Mouse (Mus musculus): Measurements from ENCODE around the gene Nrxn3.

Nrxn3 gene

DNA sequence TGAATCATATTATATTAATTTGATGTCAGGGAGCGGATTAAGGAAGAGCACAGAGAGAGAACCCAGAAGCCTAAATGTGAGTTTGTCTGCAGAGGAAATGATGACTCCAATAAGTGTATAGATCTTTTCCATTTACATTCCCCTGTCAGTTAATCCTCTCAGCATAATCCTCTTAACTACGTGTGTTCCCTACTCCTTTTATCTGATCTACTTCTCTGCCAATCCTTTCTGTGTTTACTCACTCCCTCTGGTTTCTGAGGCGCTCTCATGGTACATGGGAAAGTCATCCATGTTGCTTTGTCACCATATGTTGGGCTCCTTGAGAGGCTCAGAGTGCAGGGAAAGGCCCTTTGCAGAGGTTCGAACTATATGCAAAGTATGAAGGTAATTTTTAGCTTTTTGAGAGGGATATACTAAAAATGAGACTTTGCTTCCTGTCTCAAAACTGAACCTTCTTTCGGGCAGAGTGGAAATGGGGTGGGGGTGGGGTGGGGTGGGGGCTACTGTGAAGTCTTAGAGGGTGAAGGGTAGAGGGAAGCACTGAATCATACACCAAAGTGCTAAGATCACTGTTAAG lies 350.6 kb downstream of the Nrxn3 start:
- no peak for DNase-seq

DNA sequence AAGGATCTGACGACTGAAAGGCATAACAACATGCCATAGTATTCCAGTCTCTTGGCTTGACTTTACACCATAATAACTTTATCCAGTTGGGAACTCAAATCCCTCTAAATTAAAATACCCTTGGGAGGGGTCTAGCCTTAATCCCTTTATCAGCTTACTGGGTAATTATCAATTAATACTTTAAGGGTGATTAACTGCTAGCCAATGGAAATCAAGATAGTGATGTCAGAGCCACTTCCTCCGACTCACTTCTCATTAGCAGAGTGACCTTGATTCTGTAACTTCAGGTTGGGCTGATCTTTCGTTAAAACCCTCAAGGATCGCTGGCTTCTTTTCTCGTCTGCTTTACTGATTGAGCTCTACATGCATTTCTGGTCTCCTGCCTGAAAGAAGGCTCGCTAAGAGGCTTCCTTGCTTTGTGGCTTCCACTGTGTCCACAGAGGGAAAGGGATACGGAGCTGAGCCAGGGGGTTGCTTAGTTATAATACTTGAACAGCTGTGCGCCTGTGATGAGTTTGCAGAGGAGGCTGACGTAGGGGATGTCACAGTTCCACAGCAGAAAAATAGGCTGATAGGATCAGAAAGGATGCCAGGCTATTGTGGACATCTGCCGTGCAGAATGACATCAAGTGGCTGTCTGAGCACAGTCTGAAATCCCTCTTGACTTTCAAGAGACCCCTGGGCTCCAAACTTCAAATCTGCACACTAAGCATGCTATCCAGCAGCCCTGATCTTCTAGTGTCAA lies 352.0 kb downstream of the Nrxn3 start:
- DNase-seq = no peak

DNA sequence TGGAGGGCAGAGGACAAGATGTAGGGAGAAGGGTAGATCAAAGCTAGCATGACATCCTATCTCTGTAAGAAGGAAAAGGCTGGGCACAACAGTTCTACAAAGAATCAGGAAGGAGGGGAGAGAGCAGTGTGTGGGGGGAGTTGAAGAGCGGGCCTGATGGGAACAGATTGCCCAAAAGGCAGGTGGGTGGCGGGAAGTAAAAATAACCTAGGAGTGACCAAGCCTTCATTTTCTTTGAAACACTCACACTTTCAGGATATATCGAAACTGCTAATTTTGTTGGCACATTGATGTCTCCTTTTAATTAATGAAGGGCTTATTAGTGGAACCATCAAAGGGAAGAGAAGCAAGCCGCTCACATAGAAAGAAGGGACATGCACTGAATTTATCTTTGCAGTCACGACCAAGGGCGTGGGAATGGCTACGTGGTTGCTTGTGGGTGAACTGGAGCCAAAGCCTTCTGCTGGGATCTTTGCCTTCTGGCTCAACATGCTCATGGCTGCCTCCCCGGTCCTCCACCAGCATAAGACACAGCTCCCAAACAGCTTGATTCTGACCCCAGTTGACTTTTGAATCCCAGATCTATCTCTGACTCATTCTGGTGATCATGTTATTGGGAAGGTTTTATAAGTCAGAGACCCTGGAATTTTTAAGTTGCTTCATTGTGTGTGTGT lies 371.3 kb downstream of the Nrxn3 start:
- no peak for DNase-seq

DNA sequence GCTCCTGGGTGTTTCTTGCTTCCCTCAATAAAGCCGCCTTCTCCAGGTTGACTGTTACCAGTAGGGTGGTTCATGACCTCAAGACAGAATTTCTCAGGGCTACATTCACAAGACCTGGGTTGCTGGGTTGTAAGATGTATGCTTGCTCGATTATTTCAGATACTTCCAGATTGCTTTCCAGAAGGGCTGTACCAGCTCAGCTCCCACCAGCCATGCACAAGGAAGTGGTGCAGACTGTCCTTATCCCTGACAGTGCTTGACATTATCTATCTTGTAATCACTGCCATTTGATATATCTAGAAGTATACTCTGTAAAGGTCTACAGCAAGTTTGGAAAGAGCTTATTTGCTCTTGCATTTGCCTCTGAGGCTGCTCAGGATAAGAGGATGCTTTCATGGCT lies 374.9 kb downstream of the Nrxn3 start:
- no peak for DNase-seq

DNA sequence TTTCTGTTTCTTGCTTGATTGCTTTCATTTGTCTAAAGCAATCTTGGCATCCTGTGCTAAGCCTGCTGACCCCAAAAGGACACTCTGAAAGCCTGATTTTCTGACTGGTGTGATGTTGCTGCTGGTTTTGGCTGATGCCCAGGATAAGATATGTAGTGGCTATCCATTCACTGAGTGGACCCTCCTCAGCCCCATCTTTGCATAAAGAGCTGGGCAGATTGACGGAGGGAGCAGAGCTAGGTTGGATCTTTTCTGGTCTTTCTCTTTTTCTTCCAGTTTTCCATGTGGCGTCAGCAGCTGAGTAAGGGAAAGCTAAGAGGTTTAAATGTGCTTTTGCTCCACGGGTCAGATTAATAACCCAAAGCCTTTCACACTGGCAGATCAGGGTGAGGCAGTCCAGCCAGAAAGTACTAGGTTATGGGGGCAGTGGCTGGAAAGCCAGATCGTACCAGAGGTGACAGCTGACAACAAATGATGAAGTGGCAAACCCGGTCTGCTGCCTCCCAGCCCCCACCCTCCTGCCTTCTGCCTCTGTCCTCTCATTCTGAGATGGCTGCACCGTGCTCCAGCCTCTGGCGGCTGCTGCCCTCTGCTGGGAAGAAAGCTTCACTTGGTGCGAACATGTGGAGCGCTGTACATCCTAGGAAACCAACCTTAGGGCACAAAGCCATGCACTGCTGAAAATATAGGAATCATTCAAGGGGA lies 383.5 kb downstream of the Nrxn3 start:
- peak in 1 of 2 experiments; percentile 1 for DNase-seq

DNA sequence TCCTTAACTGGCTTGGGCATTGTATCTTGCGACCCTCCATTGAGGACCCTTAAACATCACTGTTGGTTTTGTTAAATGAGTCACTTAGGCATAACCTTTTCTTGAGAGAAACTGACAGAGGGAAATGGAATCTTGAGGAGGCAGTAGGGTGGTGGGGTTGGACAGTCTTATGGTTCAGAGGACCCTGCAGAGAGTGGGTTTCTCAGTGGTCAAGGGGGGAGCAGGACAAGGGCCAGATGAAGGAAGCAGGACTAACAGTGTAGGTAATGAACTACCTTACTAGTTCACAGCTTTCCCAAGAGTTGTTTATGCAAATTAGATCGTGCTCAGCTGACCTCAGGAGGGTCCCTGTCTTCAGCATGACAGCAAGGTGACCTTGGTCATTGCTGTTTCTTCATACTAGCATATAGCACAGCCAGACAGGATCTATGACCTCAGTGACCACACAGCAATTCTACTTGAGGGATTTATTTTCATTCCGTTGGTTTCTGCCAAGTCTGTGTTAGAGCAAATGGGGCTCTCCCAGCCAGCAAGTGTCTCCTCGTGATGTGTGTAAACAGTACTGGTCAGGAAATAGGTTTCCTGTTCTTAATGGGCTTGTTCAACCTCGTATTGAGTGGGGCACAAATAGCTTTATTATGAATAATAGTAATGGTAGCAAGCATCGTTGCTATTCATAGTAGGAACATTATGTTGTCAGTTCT lies 384.4 kb downstream of the Nrxn3 start:
- DNase-seq = no peak

DNA sequence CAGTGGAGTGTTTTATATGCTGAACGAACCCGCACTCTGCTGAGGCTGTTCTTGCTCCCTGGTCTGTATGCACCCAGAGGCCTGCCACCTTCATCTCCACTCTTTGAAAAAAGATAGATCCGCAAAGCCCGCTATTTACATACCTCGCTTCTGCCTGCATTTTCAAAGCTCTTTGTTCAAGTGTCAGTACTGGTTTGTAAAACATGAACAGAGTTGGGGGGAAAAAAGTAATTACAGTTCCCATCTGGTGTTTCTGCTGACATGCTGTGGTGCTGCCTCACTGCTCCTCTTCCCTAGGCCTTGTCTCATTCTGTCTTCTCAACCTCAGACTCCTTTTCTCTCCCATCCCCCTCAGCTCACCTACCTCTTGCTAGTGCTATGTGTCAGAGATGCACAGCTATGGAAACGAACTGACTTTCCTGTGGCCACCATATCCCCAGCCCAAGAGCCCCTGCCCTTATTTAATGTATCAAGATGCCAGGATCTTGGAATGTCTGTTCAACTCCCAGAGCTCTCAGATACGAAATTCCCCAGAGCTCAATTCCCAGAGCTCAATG lies 387.2 kb downstream of the Nrxn3 start:
- DNase-seq = no peak

DNA sequence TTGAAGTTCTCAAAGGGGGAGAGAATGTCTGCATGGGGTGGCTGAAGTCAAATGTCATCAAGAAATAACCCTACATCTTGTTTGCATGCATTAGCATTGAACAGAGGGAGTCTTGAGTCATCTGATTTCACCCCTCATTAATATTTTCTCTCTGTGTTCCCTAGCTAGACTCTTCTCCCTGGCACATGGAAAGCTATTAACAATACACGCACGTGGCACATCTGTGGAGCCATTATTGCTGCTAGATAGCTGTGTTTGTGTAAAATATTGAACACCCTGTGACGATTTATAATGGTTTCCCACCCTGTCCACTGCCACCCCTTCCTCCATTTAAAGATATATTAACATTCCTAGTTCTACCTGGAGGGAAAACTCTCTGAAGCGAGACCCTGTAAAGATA lies 405.9 kb downstream of the Nrxn3 start:
- DNase-seq = no peak

DNA sequence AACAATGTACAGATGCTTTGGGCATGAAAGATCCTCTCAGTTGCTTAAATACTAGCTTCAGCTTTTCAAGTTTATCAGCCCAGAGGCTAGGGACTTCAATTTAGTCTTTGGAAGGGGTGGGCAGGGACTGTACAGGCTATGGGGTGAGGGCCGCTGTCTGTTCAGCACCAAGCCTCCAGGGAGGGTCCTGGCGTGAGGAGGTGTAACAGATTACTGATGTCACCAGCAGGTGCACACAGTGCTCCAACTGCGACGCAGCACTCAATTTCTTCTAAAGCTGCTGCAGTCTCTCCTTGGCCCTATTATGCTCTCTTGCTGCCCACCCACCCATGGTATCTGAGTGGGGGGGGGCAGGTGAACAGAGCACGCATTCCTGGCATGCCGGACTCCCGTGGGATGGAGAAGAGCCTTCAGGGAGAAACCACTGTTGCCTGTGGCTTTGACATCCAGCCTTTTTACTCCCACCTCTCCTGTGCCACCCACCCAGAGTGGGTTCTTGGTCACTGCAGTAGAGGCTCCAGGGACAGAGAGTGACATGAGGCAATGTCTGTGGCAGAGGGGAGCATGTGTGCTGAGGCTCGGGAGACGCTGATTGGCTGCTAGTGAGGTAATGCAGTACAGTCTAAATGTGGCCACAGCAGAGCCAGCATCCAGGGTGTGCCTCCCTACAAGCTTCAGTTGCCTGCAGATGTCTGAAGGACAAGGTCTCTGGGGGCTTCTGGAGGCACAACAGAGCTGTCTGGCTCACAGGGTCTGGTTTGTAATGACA lies 406.6 kb downstream of the Nrxn3 start:
- DNase-seq = no peak

DNA sequence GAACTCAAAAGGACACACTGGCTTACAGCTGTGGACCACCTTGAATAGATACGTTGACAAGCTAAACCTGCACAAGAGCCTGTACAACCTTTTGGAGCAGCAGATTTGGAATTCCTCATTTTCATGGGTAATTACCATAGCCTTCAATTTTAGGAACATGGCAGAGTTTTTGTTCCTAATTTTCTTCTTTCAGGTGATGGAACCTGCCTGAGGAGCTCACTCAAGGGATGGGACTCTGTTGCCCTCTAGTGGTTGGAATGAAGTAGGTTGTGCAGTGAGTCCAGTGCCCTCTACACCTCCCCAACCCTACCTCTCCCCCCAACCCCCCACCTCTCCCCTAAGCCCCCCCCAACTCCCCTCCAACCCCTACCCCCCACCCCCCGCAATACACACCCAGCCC lies 411.7 kb downstream of the Nrxn3 start:
- DNase-seq = no peak

DNA sequence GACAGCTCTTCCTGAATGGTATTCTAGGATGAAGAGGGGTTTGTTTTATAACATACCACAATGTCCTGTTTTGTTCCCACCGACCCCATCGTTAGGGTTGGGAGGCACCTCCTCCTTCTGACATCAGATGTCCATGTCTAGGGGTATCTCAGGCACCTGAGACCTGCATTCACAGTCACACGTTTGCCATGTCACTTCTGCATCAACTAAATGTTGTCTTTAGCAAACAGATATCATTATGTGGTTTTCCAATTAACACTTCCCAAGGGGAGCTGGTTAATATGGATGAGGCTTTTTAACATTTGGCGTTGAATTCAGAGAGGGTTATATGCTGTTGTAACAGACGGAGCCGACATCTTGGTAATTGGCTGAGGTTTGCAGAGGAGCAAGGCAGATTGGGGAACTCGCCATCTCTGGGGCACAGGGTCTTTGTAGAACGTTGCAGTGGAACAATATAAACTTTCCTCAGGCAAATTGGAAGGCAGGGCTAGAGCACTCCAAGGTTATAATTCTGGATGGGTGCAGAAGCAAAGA lies 412.2 kb downstream of the Nrxn3 start:
- DNase-seq = no peak

DNA sequence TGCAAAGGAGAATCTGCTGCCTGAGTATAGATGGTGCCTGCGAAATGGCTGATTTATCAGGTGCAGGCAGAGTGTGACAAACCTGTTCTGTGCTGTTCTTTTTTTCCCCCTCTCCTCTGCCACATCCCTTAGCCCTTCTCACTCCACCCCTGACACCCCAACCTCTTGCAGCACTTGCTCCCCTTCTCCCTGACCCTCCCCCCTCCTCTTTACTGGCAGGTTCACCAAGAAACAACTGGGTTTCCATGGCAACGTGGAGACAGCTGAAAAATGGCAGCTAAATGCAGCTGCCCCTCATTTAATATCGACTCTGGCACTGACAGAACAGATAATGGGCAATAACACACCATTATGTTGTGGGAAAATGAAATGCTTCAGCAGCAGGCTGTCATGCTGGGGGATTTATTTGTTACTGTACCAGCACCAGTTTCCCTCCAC lies 426.3 kb downstream of the Nrxn3 start:
- no peak for DNase-seq

DNA sequence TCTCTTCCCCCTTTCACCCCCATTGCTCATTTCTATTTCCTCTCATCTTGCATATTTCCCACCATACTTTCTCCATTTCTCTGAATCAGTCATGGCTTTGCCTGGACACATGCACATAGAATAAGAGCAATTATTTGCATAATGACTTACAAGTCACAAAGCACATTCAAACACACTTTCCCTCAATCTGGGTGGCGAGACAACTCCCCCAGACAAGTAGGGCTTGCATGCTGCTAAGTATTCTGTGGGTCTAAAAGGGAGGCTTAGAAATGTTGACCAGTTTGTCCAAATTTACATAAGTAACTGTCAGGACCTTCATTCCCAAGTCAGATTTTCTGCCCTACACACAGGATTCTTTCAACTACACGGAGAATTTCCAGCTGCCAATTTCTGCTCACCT lies 426.8 kb downstream of the Nrxn3 start:
- no peak for DNase-seq

DNA sequence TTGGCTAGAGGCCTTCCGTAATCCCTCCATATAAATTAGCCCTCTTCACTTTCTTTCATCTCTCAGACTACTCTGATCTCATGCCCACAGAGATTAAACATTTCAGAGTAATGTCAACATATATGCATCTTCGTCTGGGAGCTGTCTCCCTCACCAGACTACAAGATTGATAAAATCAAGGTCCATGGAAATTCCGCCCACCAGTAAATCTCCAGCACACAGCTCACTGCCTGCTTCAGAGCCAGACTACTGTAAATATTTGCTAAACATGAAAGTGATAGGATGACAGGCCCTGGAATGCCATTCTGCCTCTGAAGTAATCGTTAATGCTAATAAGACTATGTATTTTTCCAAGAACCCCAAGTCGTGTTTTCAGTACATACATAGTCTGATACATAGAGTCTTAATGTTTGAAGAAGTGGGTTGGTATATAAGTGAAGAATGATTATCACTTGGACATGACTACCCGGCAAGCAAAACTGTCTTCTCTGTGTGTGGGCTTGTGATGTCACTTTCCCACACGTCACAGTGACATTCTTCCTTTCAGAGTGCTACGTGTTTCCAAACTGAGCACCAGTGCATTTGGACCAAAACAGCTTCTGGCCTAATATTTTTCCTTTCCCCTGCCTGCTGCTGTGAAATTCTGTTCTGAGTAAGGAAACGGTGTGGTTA lies 433.5 kb downstream of the Nrxn3 start:
- DNase-seq = no peak

DNA sequence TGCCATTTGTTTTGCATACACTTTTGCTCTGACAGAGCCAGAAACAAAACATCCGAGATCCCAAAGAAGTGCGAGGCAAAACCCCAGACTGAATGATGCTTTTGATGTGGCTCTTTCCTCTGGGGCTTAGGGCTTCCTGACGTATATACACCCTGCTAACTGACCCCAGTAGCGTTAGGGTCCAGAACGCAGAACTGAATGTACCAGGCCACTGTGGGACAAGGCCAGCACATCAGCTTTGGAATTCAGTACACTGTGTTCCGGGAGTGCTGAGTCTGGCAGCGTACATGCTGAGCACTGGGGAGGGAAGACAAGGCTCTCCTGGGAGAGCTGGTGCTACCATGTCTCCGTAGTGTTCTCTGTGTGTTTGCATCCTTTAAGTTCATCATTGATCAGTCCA lies 436.7 kb downstream of the Nrxn3 start:
- no peak for DNase-seq

DNA sequence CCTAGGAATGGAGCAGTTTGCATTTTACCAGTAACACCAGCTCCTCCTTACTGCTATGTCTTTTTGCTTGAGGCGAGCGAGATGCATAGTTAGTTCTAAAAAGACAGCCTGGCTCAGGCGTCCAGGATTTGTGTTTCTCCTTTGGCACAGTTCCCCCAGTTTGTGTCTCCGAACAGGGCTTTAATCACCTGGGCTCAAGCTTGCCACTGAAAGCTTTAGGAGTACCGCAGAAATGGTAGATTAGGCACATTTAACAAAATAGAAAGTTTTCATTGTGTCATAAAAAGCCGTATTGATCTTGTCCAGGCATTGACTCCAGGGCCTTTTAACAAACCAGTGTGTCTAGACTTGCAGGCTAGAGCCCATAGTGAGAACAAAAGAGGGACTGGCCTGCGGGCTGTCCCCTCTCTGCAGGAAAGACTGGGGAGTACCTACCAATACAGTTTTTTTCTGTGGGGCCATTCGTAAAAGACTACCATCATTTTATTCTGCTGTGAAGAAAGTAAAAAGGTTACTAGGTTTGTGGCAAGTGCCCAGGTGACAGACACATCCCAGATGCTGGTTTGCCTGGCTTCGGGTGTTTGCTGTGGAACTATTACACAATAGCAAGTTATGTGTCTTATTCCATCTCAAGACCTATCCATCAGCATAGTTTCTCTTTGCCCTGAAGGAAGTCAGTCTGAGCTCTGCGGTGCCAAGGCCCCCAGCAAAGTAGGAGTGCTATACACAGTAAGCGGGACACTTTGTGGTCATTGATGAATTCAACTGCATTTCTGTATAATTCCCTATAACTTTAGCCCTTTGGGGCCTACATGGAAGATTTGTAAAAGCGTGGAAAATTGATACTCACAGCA lies 451.9 kb downstream of the Nrxn3 start:
- no peak for DNase-seq

DNA sequence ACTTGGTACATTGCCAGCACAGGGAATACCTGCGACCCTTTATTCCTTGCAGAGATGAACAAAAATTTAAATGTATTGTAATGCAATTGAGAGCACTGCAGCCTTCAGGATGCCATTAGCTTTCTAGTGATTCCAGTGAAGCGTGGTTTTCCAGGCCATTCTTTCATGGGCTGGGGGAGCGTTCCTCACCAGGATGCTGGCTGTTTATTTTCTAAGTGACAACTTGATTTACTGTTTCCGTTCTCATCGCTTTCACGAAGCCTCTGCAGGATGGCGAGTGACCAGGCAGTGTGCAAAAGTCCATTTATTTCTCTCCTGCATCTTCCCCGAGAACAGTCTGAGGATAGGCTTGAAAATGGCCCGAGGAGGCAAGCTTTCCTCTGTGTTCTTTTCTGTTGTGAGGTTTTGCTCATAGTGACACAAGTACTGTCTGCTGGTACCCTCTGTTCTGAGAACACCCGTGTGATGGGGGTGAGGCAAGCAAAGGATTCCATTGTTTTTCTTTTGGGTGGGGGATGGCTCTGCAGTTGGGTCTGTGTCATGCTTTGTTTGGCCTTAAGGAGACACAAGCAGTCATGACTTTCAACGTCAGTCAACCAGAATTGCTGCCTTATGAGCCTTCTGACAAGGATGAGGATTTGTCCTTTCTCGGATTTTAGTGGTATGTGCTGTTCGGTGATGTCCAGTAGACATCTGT lies 457.4 kb downstream of the Nrxn3 start:
- no peak for DNase-seq

DNA sequence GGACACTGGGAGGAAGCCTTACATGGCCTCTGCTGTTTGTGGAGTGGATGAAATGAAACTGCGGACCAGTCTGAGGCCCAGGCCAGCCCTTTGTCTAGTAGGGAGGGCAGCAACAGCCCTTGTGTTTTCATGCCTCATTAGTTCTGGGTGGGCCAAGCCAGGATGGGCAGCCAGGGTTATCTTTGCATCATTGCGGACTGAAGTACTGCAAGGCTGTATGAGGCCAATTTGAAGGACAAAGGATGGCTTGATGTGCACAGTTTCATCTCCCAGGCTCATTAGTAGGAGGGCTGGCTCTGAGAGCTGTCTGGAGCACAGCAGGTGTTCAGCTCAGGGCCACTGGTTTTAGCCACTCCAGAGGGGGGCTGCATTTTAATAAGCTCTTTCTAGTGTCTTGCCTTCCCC lies 458.5 kb downstream of the Nrxn3 start:
- DNase-seq = no peak

Data from spleen, adult 18-20 months (tissue).